Mouse (Mus musculus): ENCODE measurements at regions not wholly inside any gene's neighbourhood (a gene's known extent, or its start where the extent isn't known, plus 50 kb on each side); places are given as distances from the start of the nearest gene placed in this dataset.

DNA sequence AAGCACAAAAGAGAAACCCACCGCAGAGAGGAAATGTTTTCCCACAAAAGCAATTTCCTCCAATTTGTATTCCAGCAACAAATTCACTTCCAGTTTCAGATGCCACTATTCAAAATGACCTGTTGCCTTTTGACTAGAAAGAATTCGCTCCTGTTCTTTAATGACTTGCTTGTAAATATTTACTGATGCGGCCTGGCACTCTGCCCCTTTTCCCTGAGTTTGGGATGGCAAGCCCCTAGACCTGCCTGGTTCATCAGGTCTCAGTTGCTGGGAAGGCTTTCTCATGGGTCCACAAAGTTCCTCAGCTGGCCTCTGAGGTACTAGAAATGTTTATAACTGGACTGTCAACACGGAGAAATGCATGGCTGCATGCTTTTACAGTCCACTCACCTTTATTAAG, 161.7 kb upstream of the Phactr1 start:
- TF ChIP-seq MAX (IDR thresholded peaks at IDR 0.05) (no peak), CTCF (IDR thresholded peaks at IDR 0.05; ENCODE audit: control insufficient read depth, insufficient read depth, insufficient read length) (no peak)

Measured in C2C12 (cell line).